Mouse (Mus musculus) v-Abl transformed pro-B cells (cell line): ENCODE results near the gene Klf15.

Experiments
- in situ Hi-C, 2 experiments: fragments of 400-800 bp; cut with MboI; formaldehyde crosslinking; loops; one replicate each; pipeline ENCODE4 v1.15.1; 2025; ENCODE audit not compliant: unreplicated experiment in 2 of 2

Gene Klf15

DNA sequence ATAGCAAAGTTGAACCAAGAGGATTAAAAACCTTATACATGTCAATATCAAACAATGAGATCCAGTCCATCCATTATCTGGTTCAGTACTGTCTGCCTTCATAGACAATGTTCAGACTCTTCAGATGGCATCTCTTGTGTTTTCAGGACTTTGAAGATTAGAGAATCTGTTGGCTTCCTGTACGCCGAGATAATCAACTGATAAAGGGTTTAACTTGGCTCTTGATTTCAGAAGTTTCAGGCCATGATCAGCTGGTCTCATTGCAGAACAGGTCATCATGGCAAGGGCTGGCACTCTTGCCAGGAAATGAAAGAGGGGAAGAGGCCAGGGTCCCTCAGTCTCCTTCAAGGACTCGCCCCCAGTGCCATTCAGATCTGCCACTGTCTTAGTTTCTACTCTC, 27.2 kb downstream of the Klf15 start:
- in situ Hi-C loops: no loop called here

DNA sequence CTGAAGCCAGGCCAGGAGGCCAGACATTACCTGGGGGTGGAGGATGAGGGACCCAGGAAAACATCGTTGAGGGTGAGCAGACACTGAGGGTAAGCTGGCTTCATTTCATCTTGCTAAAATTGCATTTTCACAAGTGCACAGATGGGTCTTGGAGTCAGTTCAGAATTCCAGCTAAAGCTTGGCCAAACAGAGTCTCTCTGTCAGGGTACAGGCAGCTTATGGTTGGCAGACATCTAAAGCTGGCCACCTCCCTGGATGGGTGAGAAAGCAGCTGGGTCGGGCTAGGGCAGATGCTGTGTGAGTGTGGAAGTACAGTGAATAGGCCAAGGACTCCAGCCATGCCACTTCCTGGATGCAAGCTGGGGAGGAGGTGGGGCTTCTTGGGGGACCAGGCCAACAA, 28.6 kb downstream of the Klf15 start:
- in situ Hi-C loops: no loop called here

DNA sequence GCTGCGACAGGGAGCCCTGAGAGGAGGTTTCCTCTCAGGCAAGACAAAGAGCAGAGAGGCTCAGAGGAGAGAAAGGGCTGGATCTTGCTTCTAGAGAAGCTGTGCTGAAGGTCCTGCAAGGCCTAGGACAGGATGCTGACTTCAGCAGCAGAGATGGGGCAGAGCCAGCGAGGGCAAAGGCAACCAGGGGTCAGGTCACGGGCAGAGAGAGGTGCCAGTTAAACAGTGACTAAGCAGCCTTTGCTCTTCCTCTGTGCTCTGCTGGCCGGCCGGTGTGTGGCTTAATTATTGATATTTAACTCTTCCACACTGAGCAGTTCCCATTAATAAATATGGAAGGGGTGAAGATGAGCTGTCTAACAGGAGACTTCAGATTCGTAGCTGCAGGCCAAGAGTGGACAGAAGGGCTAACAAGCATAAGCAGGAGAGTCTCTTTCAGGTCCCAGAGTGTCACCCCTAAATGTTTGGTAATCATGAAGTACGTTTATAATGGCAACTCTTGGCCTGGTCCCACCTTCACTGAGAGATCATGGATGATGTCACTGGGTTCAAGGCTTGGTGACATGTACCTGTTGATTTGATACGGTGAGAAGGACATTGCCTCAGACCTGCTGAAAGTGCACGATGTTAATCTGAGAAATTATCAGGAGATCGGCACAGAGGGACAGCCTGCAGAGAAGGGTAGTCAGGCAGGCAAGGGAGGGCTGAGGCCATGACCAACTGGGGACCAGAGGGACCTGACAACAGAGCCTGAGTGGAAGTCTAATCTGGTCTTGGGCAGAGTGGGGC, 29.8 kb downstream of the Klf15 start:
- in situ Hi-C loops: no loop called here

DNA sequence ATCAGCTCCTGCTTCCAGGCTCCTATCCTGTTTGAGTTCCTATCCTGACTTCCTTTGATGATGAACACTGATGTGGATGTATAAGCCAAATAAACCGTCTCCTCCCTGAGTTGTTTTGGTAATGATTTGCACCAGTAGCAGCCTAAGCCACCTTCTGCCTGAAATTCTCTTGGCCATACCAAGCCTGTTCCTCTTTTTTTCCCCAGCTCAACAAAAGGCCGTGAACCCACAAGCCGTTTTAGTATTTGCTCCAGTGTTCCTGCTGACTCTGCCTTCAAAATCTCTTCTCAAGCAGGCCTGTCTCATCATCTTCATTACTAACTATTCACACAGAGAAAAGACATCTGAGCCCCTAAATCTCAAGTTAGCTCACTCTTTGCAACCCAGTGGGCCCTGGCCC, 31.8 kb downstream of the Klf15 start:
- in situ Hi-C loops: no loop called here

DNA sequence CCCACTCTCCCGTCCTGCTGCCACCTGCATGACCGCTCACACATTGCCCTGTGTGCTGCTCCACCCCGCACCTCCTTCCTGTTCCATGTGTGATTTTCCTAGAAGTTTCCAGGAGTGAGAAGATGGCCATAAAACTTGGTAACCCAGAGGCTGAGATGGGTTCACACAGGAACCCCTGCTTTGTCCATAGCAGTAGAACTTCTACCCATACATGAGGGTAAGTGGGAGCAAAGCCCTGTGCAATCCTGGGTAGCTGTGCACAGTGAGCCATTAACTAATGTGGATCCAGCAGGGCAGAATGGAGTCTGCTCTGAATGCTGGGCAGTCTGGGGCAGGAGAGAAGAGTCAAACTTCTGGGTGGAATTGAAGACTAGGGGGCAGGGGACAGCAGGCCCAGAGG, 32.2 kb downstream of the Klf15 start:
- in situ Hi-C loops: no loop called here

DNA sequence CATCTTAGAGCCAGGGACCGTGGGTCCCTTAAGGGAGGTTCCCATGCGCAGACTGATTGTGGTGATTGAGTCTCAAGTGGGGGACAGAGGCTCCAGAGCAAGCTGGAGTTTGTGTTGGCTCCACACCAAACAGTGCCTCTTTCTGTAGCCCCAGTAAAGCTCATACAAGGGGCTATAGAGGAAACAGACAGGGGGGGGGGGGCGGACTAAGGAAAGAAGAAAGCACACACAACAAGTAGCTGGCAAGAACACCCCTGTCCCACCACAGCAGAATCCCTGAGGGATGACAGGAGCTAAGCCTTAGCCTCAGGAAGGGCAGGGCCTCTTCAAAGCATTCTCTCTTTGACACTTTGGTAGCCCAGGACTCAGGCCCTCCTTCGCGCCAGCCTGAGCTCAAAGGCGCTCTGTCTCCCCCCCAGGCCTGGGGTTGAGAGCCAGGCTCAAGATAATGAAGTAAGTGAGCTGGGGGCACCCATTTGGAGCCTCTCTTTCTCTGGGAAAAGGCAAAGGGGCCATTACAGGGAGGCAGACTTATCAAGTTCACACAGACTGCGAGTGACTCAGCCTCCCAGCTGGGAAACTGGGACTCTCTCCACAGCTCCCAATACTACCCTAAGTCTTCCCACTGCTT, 33.0 kb downstream of the Klf15 start:
- in situ Hi-C loops: no loop called here

DNA sequence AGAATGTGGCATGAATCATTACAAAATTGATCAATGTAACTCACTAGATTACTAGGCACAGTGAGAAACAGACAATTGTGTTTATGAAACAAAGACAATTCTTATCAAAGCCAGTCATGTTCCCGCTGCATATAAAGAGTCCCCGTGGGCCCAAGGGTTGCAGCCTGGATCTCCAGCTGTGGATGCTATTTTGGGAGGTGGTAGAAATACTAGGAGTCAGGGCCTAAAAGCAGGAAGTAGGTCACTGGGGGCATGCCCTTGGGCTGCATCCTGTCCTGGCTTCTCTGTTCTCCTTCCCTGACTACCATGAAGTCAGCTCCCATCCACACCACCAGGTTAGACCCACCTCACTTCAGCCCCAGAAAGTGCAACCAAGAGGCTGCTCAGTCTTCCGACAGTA, 33.8 kb downstream of the Klf15 start:
- in situ Hi-C loops: no loop called here

DNA sequence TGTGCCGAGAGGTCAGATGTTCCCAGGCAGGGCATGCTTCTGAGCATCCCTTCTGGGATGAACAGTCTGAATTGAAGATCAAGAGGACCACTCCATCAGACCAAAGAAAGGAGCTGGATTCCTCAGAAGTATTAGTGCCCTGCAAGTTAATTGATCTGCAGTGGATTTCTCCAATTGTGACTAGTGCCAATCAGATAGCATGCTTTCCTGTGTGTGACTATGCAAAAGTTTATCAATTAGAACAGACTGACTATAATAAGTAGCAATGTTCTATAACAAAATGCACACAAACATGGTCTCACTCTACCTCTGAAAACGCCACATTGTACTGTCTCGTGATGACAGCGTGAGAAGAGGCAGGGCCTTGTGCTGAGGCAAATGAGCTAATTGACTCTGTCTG, 37.1 kb downstream of the Klf15 start:
- in situ Hi-C loops: no loop called here

DNA sequence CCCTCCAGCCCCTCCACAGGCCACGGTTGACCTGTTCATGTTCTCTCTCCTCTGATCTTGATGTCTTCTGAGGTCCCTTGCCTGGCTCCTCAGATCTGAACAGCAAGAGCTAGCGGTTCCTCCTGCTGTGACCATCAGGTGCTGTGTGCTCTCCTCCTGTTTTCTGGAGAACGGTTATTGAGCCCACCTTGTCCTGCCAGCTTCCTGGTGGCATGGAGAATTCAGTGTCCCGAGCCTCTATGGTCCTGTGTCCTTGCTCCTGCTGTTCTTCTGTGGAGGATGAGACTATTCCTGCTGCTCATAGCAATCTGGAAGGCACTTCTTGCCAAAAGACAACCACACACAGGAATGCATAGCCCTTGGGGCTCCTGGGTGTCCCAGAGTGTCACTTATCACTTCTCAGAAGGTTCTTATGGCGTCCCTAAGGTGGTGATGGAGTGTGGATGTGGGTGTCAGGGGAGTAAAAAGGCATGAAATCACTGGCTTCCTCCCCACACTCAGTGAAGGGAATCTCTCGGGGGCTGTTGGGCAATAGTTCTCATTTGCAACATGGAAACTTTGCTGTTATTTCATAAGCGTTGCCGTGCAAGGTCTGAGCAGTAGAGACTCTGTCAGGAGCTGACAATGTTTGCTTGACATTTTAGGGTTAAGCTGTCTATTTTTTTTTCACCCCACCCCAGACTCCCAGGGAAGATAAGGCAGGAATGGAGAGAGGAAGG, 39.0 kb downstream of the Klf15 start:
- in situ Hi-C loops: no loop called here

DNA sequence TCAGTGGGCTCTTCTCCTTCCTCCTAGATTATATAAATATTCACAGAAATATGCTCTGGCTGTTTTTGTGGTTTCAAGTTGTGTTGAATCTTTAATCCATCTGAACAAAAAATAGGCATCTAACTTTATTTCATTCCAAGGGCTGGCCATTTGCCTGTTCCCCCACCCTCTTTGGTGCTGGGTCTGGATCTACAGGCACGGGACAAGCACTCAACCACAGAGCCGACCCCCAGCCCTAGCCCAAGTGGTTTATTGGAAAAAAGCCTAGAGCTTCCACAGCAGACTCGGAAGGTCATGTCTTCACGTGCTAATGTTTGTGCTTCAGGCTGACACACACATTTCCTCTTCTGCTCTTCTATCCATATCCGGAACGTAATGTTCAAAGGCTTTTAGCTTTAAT, 43.5 kb downstream of the Klf15 start:
- in situ Hi-C loops: no loop called here

DNA sequence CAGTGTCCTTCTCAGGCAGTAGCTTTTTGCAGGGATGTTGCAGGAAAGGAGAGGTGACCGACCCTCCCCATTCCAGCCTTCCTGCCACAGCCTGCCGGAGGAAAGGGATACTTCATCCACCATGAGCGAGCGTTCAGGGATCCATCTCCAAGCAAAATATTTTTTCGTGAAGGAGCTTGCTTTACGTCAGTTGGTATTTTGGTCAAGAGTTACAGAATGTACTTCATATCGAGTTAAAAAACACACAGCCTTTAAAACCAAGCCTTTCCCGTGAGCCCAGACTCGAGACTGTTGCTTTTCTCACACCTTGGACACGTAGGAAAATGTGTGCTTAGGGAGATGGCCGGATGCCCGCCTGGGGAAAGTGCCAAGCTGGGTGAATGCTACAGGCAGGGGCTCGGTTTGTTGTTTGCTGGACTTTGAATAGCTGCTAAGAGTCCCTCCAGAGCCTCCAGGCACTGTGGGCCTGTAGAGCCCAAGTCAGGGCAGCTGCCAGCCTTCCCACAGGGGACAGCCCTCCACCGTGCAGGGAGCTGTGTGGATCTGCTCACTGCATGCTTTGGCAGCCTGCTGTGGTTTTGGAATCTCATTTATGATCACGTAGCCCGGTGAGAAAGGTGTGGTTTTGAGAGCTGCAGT, 44.4 kb downstream of the Klf15 start:
- in situ Hi-C loops: no loop called here

DNA sequence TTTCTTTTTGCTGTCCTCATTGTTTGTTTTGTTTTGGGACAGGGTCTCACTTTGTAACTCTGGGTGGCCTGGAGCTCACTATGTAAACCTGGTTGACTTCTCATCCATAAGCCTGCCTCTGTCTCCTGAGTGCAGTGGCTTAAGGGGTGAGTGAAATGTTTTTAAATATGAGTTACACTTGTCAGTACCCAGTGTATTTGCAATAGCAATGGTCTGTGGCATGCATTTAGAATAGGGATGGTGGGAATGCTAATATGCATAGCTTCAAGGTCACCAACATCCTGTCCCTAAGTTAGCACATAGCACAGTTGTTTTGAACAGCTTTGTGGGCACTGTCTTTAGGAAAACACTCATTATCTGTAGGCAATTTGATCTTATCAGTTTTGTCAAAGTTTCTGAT, 45.1 kb downstream of the Klf15 start:
- in situ Hi-C loops: no loop called here

DNA sequence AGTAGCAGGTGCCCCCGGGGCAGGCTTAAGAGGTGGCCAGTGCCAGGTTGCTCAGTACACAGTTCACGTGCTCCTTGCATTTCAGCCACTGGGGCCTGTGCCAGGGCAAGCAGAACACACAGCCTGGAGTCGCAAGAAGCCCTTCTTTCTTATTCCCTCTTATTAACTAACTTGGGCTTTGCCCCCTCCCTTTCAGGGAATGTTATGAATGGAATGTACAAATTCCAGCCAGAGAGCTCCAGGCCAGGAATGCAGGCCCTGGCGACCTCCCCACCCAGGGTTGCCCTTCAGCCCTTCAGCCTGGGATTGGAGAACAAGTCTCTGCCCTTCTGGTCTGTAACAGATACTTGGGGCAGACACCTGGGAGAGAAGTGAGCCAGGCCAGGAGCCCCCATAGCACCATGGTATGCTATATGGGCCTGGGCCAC, 45.8 kb downstream of the Klf15 start:
- in situ Hi-C loops: no loop called here

DNA sequence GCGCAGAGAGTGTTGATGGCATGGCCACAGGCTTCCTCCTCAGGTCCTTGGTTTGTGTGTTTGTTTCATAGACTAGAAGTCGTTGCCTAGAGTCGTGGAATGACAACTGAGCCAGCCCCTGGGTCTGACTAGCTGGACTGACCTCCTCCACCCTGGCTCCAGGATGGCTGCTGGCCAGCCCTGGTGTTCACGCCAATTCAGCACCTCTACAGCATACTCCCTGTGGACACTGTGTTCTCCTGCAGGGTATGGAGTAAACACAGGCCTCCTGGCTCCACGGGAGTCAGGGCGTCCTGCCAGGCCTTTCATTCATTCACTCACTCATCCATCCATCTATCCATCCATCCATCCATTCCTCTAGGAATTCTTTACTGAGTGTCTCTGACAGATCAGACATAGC, 46.7 kb downstream of the Klf15 start:
- in situ Hi-C loops: no loop called here

DNA sequence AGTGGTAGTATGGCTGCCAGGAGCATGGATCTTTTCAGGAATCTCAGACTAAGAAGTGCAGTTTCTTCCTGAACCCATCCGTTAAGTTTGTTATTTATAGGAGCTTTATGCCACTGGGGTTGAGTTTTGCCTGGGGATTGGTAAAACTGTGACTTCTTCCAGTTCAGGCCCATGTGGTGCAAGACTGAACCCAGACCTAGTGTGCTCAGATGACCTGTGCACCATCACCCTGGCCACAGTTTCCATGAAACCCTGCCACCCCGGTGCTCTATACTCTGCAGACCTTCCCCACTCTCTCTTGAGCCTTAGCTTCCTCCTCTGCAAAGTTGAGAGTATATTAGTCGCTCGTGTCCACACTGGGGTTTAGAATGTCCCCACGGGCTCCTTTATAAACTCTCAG, 50.0 kb downstream of the Klf15 start:
- in situ Hi-C loops: no loop called here

DNA sequence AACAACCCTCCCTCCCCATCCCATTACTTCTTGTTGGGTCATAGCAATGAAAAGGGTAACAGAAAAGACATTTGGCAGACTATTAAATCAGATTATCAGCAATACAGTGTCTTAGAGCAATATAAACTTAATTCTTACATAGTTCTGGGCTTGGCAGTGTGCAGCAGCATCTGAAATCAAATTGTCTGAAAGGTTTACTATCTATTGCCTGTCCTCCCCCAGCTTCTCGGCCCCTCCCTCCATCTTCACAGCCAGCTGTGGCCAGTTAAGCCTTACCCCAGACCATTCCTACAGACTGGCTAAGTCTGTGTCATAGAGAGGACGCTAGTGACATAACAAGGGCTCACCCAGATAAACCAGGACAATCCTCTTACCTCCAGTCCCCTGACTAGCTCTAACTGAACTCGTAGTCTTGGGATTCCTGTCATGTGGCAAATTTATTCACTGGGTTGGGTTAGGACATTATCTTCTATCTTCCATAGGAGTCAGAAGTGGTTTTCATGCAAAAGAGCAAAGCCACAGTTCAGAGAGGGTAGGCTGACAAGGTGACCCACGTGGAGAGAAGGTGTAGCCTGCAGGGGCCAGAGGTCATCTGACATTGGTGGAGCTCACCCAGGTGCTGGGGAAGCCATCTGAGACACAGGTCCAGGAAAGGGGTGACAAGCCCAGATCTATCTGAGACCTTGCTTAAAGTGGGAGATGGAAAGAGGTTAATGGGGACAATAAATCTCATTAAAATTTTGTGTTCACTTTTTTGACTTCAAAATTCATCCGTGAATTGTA, 50.9 kb downstream of the Klf15 start:
- in situ Hi-C loops: no loop called here

DNA sequence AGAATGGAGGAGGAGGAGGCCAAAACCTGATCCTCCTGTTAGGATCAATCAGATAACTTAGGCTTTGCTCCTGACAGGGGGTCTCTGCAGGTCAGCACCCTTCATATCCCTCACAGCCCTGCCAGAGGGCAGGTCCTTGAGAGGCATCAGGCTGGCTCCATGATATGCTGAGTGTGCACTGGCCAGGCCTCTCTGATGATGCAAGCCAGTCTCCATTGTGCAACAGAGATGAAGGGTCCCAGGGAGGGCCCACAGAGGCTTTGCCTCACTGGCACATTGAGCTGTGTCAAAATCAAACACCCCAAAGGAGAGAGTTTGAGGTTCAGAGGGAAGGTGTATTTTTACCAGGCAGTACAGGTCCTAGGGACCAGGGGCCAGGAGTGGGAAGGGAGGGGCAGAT, 52.0 kb downstream of the Klf15 start:
- in situ Hi-C loops: no loop called here

DNA sequence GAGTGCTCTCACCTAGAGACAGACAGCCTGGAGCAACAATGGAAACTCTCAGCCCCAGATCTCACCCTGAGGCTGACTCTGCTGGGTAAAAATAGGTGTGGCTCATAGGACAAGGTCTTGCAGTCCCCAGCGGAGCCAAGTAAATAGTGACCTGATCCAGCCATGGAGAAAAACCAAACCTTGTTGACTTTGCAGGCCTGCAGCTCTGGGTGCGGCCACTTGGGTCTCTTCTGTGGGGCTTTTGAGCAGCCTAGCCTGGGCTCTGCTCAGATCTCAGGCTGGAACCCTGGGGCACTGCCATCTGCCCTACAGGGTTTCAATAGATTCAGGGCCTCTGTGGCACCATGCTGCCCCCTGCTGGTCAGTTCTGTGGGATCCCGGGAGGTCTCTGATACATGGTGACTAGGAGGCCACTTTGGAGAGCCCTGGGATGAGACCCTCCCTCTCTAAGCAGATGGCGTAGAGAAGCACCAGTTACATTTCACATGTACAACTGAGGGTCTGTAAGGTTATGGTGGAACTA, 52.6 kb downstream of the Klf15 start:
- in situ Hi-C loops: no loop called here

DNA sequence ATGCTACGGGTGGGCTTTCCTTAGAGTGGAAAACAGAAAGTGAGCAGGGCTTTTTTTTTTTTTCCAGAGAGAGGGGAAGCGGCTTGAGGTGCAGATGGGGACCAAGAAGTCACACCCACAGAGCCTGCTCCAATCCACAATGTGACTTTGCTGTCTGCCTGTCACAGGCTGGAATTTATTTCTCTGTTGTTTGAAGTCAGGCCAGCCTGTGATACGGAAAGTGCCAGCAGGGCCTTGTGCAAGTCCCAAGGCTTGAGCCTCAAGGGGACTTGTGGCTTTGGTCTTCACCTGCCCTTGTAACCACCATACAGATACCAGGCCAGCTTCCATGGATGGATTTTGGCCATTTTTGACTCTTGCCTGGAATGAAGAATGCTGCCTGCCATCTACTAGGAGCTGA, 56.5 kb downstream of the Klf15 start:
- in situ Hi-C loops: no loop called here

DNA sequence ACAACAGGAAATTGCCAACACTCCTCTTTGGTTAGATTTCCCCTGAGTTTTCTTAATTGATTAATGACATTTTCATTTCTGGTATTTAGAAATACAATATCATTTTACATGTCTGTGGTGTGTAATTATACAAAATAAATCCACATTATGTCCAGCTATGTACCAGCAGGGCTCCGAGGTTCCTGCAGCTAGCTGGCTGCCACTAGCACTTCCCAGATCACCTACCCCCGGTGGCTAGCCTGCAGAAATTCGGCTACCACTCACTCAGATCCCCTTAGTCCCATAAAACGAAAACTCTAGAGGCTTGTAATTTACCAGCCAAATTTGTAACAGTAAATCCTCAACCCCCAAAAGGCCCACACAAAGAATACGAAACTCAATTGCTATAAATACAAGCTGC, 57.0 kb downstream of the Klf15 start:
- in situ Hi-C loops: no loop called here
